Mouse (Mus musculus): ENCODE results near the gene Lrrc20.

- TF ChIP-seq POLR2A (IDR thresholded peaks at IDR 0.05; ENCODE audit: low read depth, low read length) (no peak), CTCF (conservative IDR thresholded peaks at IDR 0.05; ENCODE audit: insufficient read depth, insufficient read length, low read depth, low read length) (no peak)
Measured at GRCm38 (mm10) chr10:61517296-61518071, 41.9 kb downstream of the Lrrc20 start.

Measured in kidney, adult 2 months (tissue).